In the genomic region with DNA sequence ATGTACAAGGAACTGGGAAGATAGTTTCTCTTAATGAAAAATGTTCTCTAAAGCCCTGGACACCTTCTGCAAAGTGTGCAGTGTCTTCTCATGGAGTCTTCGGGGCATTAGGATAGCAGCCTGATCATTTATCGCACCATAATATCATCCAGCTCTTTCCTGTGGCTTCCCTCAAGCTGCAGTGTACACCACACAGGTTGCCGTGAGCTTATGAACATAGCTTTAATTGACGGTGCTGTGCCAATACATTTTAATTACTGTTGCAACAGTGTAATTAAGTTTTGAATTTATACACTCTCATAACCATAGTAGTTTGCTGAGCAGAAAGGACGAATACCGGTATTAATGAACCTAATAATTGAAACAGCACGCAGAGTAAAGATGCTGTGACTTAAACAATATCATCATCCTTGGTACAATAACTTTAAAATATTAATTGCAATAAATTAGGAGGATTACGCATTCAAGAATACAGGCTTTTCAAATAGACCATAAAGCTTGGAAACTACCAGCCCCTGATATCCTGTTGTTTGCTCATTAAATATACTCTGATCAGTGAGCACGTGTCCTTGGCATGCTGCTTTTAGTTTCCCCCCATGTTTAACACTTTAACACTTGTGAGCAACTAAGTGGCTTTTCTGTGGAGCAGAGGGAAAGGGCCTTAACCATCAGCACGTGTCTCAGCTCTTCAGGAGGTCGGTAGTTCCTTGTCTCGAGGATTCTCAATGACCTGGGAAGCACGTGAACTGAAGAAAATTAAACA, we compare ENCODE assay signal across 24 mouse cellular contexts.
DNase-seq lines count a peak whose midpoint lies in the region; ATAC-seq and TF ChIP-seq lines count a peak whose summit lies in the region.
"Had no signal": no experiment of that assay in that cellular context is flagged by ENCODE, and none has a peak within 500 bp of the region (broad histone marks: within the 10 kb centered on the region; RNA-seq: fewer than 3 reads in every experiment).

No protein-coding gene starts in this region.

- no peaks in the 10 kb centered on the region for H3K9me3 ChIP-seq in hindbrain, embryonic 14.5 days (ENCODE audit: control insufficient read depth, low read length)
- H3K9me3 ChIP-seq in hindbrain, embryonic 11.5 days (ENCODE audit: control insufficient read depth, low read length), result no peaks in the 10 kb centered on the region
- no peaks in the 10 kb centered on the region for H3K9me3 ChIP-seq in midbrain, embryonic 15.5 days
- H3K9me3 ChIP-seq in midbrain, embryonic 14.5 days (ENCODE audit: control insufficient read depth, low read length), result no peaks in the 10 kb centered on the region
- H3K9me3 ChIP-seq in hindbrain, postnatal 0 days (ENCODE audit: low read length), result no peaks in the 10 kb centered on the region
- H3K9me3 ChIP-seq: embryonic facial prominence, embryonic 15.5 days; forebrain, embryonic 10.5 days; heart, embryonic 10.5 days had no signal

- H3K36me3 ChIP-seq in hindbrain, embryonic 14.5 days (replicated peaks; ENCODE audit: control insufficient read depth, insufficient read depth), result no peaks in the 10 kb centered on the region
- H3K36me3 ChIP-seq in hindbrain, embryonic 11.5 days (ENCODE audit: control insufficient read depth, insufficient read depth, low read length), result no peaks in the 10 kb centered on the region
- no peaks in the 10 kb centered on the region for H3K36me3 ChIP-seq in midbrain, embryonic 15.5 days (replicated peaks)
- no peaks in the 10 kb centered on the region for H3K36me3 ChIP-seq in midbrain, embryonic 14.5 days (ENCODE audit: control insufficient read depth, insufficient read depth, low read length)
- no peaks in the 10 kb centered on the region for H3K36me3 ChIP-seq in hindbrain, postnatal 0 days (ENCODE audit: insufficient read depth, low read length)
- H3K36me3 ChIP-seq: embryonic facial prominence, embryonic 15.5 days; forebrain, embryonic 10.5 days; heart, embryonic 10.5 days had no signal

- no peak overlapping the region for H3K9ac ChIP-seq in hindbrain, embryonic 14.5 days
- no peak overlapping the region for H3K9ac ChIP-seq in hindbrain, embryonic 11.5 days (ENCODE audit: low read depth, low read length)
- H3K9ac ChIP-seq in midbrain, embryonic 15.5 days, result no peak overlapping the region
- no peak overlapping the region for H3K9ac ChIP-seq in midbrain, embryonic 14.5 days (replicated peaks; ENCODE audit: low read length)
- H3K9ac ChIP-seq in hindbrain, postnatal 0 days (replicated peaks; ENCODE audit: low read length), result no peak overlapping the region
- H3K9ac ChIP-seq: embryonic facial prominence, embryonic 15.5 days had no signal

- no peaks in the 10 kb centered on the region for H3K4me1 ChIP-seq in hindbrain, embryonic 14.5 days (replicated peaks; ENCODE audit: control insufficient read depth, insufficient read depth, low read length)
- no peaks in the 10 kb centered on the region for H3K4me1 ChIP-seq in hindbrain, embryonic 11.5 days (replicated peaks; ENCODE audit: control insufficient read depth, insufficient read depth, low read length)
- no peaks in the 10 kb centered on the region for H3K4me1 ChIP-seq in midbrain, embryonic 15.5 days
- no peaks in the 10 kb centered on the region for H3K4me1 ChIP-seq in midbrain, embryonic 14.5 days (ENCODE audit: control insufficient read depth, insufficient read depth, low read length)
- H3K4me1 ChIP-seq in hindbrain, postnatal 0 days (ENCODE audit: insufficient read depth, low read length), result no peaks in the 10 kb centered on the region
- H3K4me1 ChIP-seq: embryonic facial prominence, embryonic 15.5 days; forebrain, embryonic 10.5 days; heart, embryonic 10.5 days had no signal

- TF ChIP-seq CTCF in hindbrain, postnatal 0 days (IDR thresholded peaks at IDR 0.05; ENCODE audit: low read depth), result no peak

- H3K4me2 ChIP-seq in hindbrain, embryonic 14.5 days (replicated peaks), result no peak overlapping the region
- H3K4me2 ChIP-seq in hindbrain, embryonic 11.5 days (replicated peaks; ENCODE audit: low read depth, low read length), result no peak overlapping the region
- H3K4me2 ChIP-seq in midbrain, embryonic 15.5 days, result no peak overlapping the region
- no peak overlapping the region for H3K4me2 ChIP-seq in midbrain, embryonic 14.5 days (ENCODE audit: low read length)
- no peak overlapping the region for H3K4me2 ChIP-seq in hindbrain, postnatal 0 days (ENCODE audit: low read depth, low read length)
- H3K4me2 ChIP-seq: embryonic facial prominence, embryonic 15.5 days had no signal

- H3K27ac ChIP-seq in hindbrain, embryonic 14.5 days, result no peak overlapping the region
- H3K27ac ChIP-seq in hindbrain, embryonic 11.5 days (ENCODE audit: low read depth, low read length), result no peak overlapping the region
- H3K27ac ChIP-seq in midbrain, embryonic 15.5 days, result no peak overlapping the region
- no peak overlapping the region for H3K27ac ChIP-seq in midbrain, embryonic 14.5 days (replicated peaks; ENCODE audit: low read depth, low read length)
- no peak overlapping the region for H3K27ac ChIP-seq in hindbrain, postnatal 0 days
- H3K27ac ChIP-seq: embryonic facial prominence, embryonic 15.5 days; forebrain, embryonic 10.5 days; heart, embryonic 10.5 days had no signal

- H3K4me3 ChIP-seq in hindbrain, embryonic 14.5 days (replicated peaks; ENCODE audit: low read length), result no peak overlapping the region
- H3K4me3 ChIP-seq in hindbrain, embryonic 11.5 days (ENCODE audit: low read depth, low read length), result no peak overlapping the region
- H3K4me3 ChIP-seq in midbrain, embryonic 15.5 days, result no peak overlapping the region
- no peak overlapping the region for H3K4me3 ChIP-seq in midbrain, embryonic 14.5 days (replicated peaks; ENCODE audit: low read depth, low read length)
- H3K4me3 ChIP-seq in hindbrain, postnatal 0 days (ENCODE audit: low read length), result no peak overlapping the region
- H3K4me3 ChIP-seq: embryonic facial prominence, embryonic 15.5 days; erythroblast, embryonic 14.5 days; forebrain, embryonic 10.5 days; heart, embryonic 10.5 days had no signal

- ATAC-seq in hindbrain, embryonic 14.5 days (ENCODE audit: low FRiP score), result peak; percentile 68; the same call in 1 of the 2 replicates
- ATAC-seq in hindbrain, embryonic 11.5 days (ENCODE audit: low FRiP score), result no peak
- 0 out of 2 replicates have a peak, but pooled peaks have one; percentile 20 for ATAC-seq in midbrain, embryonic 15.5 days (replicated peaks)
- ATAC-seq in midbrain, embryonic 14.5 days (ENCODE audit: low FRiP score, low TSS enrichment), result no peak
- ATAC-seq in hindbrain, postnatal 0 days, result no peak
- ATAC-seq: activated CD4-positive, CD25-positive, alpha-beta regulatory T cell, adult 4 months; forebrain, embryonic 16.5 days; inflammation-experienced regulatory T-cells, adult 6 months; Patski had no signal

- WGBS in hindbrain, embryonic 14.5 days, result 74% methylated on average over 13 of the region's 13 CpGs
- WGBS in hindbrain, embryonic 11.5 days, result 92% methylated on average over 13 of the region's 13 CpGs
- WGBS in midbrain, embryonic 15.5 days, result 81% methylated on average over 13 of the region's 13 CpGs
- WGBS in midbrain, embryonic 14.5 days, result 90% methylated on average over 13 of the region's 13 CpGs
- WGBS in hindbrain, postnatal 0 days, result 73% methylated on average over 13 of the region's 13 CpGs

- no peaks in the 10 kb centered on the region for H3K27me3 ChIP-seq in hindbrain, embryonic 14.5 days (ENCODE audit: control insufficient read depth, insufficient read depth, low read length)
- no peaks in the 10 kb centered on the region for H3K27me3 ChIP-seq in hindbrain, embryonic 11.5 days (ENCODE audit: control insufficient read depth, insufficient read depth, low read length)
- no peaks in the 10 kb centered on the region for H3K27me3 ChIP-seq in midbrain, embryonic 15.5 days (replicated peaks)
- no peaks in the 10 kb centered on the region for H3K27me3 ChIP-seq in midbrain, embryonic 14.5 days (ENCODE audit: control insufficient read depth, insufficient read depth, low read length)
- H3K27me3 ChIP-seq in hindbrain, postnatal 0 days (ENCODE audit: insufficient read depth, low read length), result no peaks in the 10 kb centered on the region
- H3K27me3 ChIP-seq: CH12.LX; embryonic facial prominence, embryonic 15.5 days; Patski had no signal

- DNase-seq in hindbrain, embryonic 14.5 days (ENCODE audit: low spot score), result no peak
- DNase-seq in hindbrain, embryonic 11.5 days (ENCODE audit: low spot score), result no peak
- no peak for DNase-seq in midbrain, embryonic 14.5 days
- DNase-seq in hindbrain, postnatal 0 days (ENCODE audit: low spot score), result peak; percentile 20
- no peak for DNase-seq in cerebellum, postnatal 14 days
- DNase-seq: adrenal gland, adult 2 months; adrenal gland, postnatal 36 days; cerebellum, adult 2 months; cerebellum, postnatal 10 days; embryo, embryonic 11 days; gastrocnemius, postnatal 10 days; heart, adult 18-20 months; heart, postnatal 10 days; heart, postnatal 4 days had no signal

Comparison
In these comparisons a context has a peak if more than half of its experiments do, and no peak if none do; other contexts are left out.
1. ATAC-seq: peak in hindbrain, embryonic 14.5 days (single experiment) and midbrain, embryonic 15.5 days (single experiment); none in hindbrain, embryonic 11.5 days (single experiment), midbrain, embryonic 14.5 days (single experiment) and hindbrain, postnatal 0 days (single experiment).